Mouse (Mus musculus) spleen, adult 2 months (tissue): ENCODE data around the gene Hcfc1r1. TPM values are rescaled to one million over a fixed set of nuclear protein-coding genes. Genes with fewer than 3 reads are reported as not detected.

Experiments
- DNase-seq, 2 experiments: peaks; one replicate each; pipeline versions ENCODE4 v3.0.0 to v3.0.0-alpha.2; 2012 to 2021; ENCODE audit warnings: low spot score in 2 of 2, low read depth in 1 of 2
- H3K27ac ChIP-seq: fragments of 200-500 bp; 2 replicates; pipeline ENCODE4 v1.5.1; 2012; ENCODE audit warnings: low read length, inconsistent platforms; ENCODE audit not compliant: insufficient read depth
- H3K27me3 ChIP-seq: fragments of 200-500 bp; 2 replicates; pipeline ENCODE4 v1.6.1; 2012; ENCODE audit warnings: mild to moderate bottlenecking, moderate library complexity, low read length, inconsistent platforms; ENCODE audit not compliant: control insufficient read depth, insufficient read depth
- H3K36me3 ChIP-seq: fragments of 200-500 bp; 2 replicates; pipeline ENCODE4 v1.6.1; 2012; ENCODE audit warnings: mild to moderate bottlenecking, low read length, inconsistent platforms; ENCODE audit not compliant: control insufficient read depth, insufficient read depth
- H3K4me1 ChIP-seq: fragments of 200-500 bp; 2 replicates; pipeline ENCODE4 v1.6.1; 2011; ENCODE audit warnings: inconsistent platforms; ENCODE audit not compliant: control insufficient read depth, insufficient read depth, insufficient read length
- H3K4me3 ChIP-seq: fragments of 200-500 bp; 2 replicates; pipeline ENCODE4 v1.5.1; 2011; ENCODE audit warnings: mild to moderate bottlenecking, inconsistent platforms; ENCODE audit not compliant: insufficient read depth, insufficient read length; ENCODE audit errors: extremely low read depth
- CTCF ChIP-seq: fragments of 200-500 bp; IDR thresholded peaks from 2 replicates; pipeline ENCODE4 v1.5.1; 2011; ENCODE audit warnings: mild to moderate bottlenecking, inconsistent platforms; ENCODE audit not compliant: insufficient read depth, insufficient read length, insufficient replicate concordance; ENCODE audit errors: extremely low read depth
- POLR2A ChIP-seq: fragments of 200-500 bp; IDR thresholded peaks from 2 replicates; pipeline ENCODE4 v1.6.1; 2011; ENCODE audit warnings: low read depth, low read length, inconsistent platforms
- WGBS: fragments of 180-500 bp; shearing (Covaris S2); methylation state at CpG from one replicate; pipeline ENCODE4 v1.1.7; 2018; 5-methylcytosine and 5-hydroxymethylcytosine counted together
- polyA plus RNA-seq: library from polyadenylated mRNA; depleted of rRNA; stranded (reverse); fragments of >200 nt; gene quantifications from 2 replicates; pipeline ENCODE4 v1.2.3, GENCODE M21; 2012

Gene Hcfc1r1
- polyA plus RNA-seq, 1 experiment, result 75.0 TPM

GRCm38 (mm10) chr17:23699131-23700077 lies 26.0 kb downstream of the Hcfc1r1 start:
- Histone ChIP-seq H3K27ac (no peak overlapping the region), H3K27me3 (peaks cover 13% of the 10 kb centered on the region), H3K4me3 (peak overlapping the region; percentile 47; the same call in 1 of the 2 replicates), H3K36me3 (no peaks in the 10 kb centered on the region), H3K4me1 (peaks cover 6% of the 10 kb centered on the region; the same call in 1 of the 2 replicates)
- 3% methylated on average over 59 of the region's 101 CpGs for WGBS
- DNase-seq, result no peak
- TF ChIP-seq POLR2A, result no peak
- no peak for TF ChIP-seq CTCF

GRCm38 (mm10) chr17:23700079-23700478 lies 26.7 kb downstream of the Hcfc1r1 start:
- H3K27me3 ChIP-seq, result peaks cover 14% of the 10 kb centered on the region
- 1% methylated on average over 18 of the region's 28 CpGs for whole genome bisulfite sequencing

GRCm38 (mm10) chr17:23703301-23703700 lies 29.9 kb downstream of the Hcfc1r1 start:
- TF ChIP-seq POLR2A (no peak), CTCF (no peak)
- peaks cover 14% of the 10 kb centered on the region for H3K27me3 ChIP-seq
- DNase-seq, result no peak
- H3K4me1 ChIP-seq, result peaks cover 6% of the 10 kb centered on the region; the same call in 1 of the 2 replicates
- 90% methylated on average over 9 of the region's 9 CpGs for WGBS
- no peaks in the 10 kb centered on the region for H3K36me3 ChIP-seq
- H3K4me3 ChIP-seq, result no peak overlapping the region
- no peak overlapping the region for H3K27ac ChIP-seq

More at GRCm38 (mm10) chr17:23700079-23700478, 26.7 kb downstream of the Hcfc1r1 start:
- peak overlapping the region; percentile 47; the same call in 1 of the 2 replicates for H3K4me3 ChIP-seq
- H3K27ac ChIP-seq, result no peak overlapping the region
- no peak for TF ChIP-seq POLR2A
- TF ChIP-seq CTCF, result peak; percentile 34; the same call in 1 of the 2 replicates
- H3K36me3 ChIP-seq, result no peaks in the 10 kb centered on the region
- DNase-seq, result peak; percentile 47 to 82
- peaks cover 6% of the 10 kb centered on the region; the same call in 1 of the 2 replicates for H3K4me1 ChIP-seq

- TF ChIP-seq POLR2A, result no peak
- TF ChIP-seq CTCF, result no peak
- H3K4me3 ChIP-seq, result no peak overlapping the region
- H3K27me3 ChIP-seq, result peaks cover 7% of the 10 kb centered on the region
- no peaks in the 10 kb centered on the region for H3K36me3 ChIP-seq
- WGBS, result 70% methylated on average over 7 of the region's 7 CpGs
- H3K27ac ChIP-seq, result no peak overlapping the region
- DNase-seq, result no peak
- H3K4me1 ChIP-seq, result peaks cover under 1% of the 10 kb centered on the region; the same call in 1 of the 2 replicates
Measured at GRCm38 (mm10) chr17:23704741-23705140, 31.3 kb downstream of the Hcfc1r1 start.

GRCm38 (mm10) chr17:23705525-23706104 lies 32.2 kb downstream of the Hcfc1r1 start:
- no peaks in the 10 kb centered on the region for H3K36me3 ChIP-seq
- no peak for DNase-seq
- 83% methylated on average over 7 of the region's 7 CpGs for WGBS

GRCm38 (mm10) chr17:23706212-23706611 lies 32.8 kb downstream of the Hcfc1r1 start:
- Histone ChIP-seq H3K27me3 (peaks cover 4% of the 10 kb centered on the region), H3K4me1 (no peaks in the 10 kb centered on the region), H3K27ac (no peak overlapping the region), H3K4me3 (no peak overlapping the region), H3K36me3 (no peaks in the 10 kb centered on the region)
- WGBS, result 3% methylated on average over 3 of the region's 3 CpGs
- DNase-seq, result peak; percentile 34 to 64
- TF ChIP-seq POLR2A (no peak), CTCF (peak; percentile 90; the same call in 1 of the 2 replicates)

More at GRCm38 (mm10) chr17:23705525-23706104, 32.2 kb downstream of the Hcfc1r1 start:
- no peak overlapping the region for H3K4me3 ChIP-seq
- peaks cover 4% of the 10 kb centered on the region for H3K27me3 ChIP-seq
- TF ChIP-seq CTCF (no peak), POLR2A (no peak)
- no peak overlapping the region for H3K27ac ChIP-seq
- no peaks in the 10 kb centered on the region for H3K4me1 ChIP-seq
